In the genomic region with DNA sequence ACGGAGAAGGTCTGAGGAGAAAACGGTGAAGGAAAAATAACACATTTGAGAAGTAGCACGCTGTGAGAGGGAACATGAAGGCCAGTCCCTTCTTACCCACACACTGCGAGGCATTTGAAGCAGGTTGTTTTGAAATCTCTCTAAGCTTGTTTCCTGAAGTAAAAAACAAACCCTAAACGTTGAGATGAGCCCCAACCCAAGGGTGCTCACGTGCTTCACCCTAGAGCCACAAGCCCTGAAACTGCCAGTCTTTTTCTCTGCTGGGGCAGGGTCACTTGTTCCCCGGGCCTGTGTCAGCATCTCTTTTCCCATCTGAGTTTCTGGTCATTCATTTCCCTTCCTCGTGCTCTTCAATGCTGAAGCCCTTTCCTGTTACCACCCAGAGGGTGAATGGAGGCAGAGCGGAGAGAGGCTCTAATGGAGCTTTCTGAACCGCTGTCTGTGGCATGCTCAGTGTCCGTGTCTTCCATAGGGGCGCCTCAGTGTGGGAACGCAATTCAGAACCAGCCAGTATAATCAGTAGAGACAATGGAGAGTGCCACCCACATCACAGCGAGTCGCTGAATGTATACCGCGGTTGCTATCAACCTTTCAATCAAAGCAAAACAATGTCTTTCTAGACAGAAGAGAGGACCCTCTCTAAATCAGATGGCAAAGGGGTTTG, we compare ENCODE assay signal across 16 mouse cellular contexts.
DNase-seq lines count a peak whose midpoint lies in the region; ATAC-seq lines count a peak whose summit lies in the region.
"Had no signal": no experiment of that assay in that cellular context is flagged by ENCODE, and none has a peak within 500 bp of the region (broad histone marks: within the 10 kb centered on the region; RNA-seq: fewer than 3 reads in every experiment).

No protein-coding gene starts in this region.

- H3K4me1 ChIP-seq in embryonic facial prominence, embryonic 10.5 days = peaks cover 7% of the 10 kb centered on the region
- H3K4me1 ChIP-seq in hindbrain, embryonic 13.5 days (replicated peaks) = peaks cover 12% of the 10 kb centered on the region
- H3K4me1 ChIP-seq in neural tube, embryonic 12.5 days = no peaks in the 10 kb centered on the region; the same call in 1 of the 2 replicates
- H3K4me1 ChIP-seq: stomach, embryonic 15.5 days had no signal

- H3K36me3 ChIP-seq in embryonic facial prominence, embryonic 10.5 days (replicated peaks) = no peaks in the 10 kb centered on the region
- no peaks in the 10 kb centered on the region for H3K36me3 ChIP-seq in hindbrain, embryonic 13.5 days
- no peaks in the 10 kb centered on the region for H3K36me3 ChIP-seq in neural tube, embryonic 12.5 days
- H3K36me3 ChIP-seq: lung, embryonic 15.5 days; stomach, embryonic 15.5 days had no signal

- 70% methylated on average over 17 of the region's 17 CpGs for WGBS in embryonic facial prominence, embryonic 10.5 days
- WGBS in hindbrain, embryonic 13.5 days = 33% methylated on average over 17 of the region's 17 CpGs
- 47% methylated on average over 17 of the region's 17 CpGs for WGBS in neural tube, embryonic 12.5 days

- ATAC-seq in hindbrain, embryonic 13.5 days (ENCODE audit: low FRiP score) = no peak
- ATAC-seq in neural tube, embryonic 12.5 days (ENCODE audit: low FRiP score, low read depth) = peak; percentile 56; the same call in 1 of the 2 replicates
- ATAC-seq: intestine, embryonic 16.5 days had no signal

- no peaks in the 10 kb centered on the region for H3K9me3 ChIP-seq in embryonic facial prominence, embryonic 10.5 days
- no peaks in the 10 kb centered on the region for H3K9me3 ChIP-seq in hindbrain, embryonic 13.5 days
- no peaks in the 10 kb centered on the region for H3K9me3 ChIP-seq in neural tube, embryonic 12.5 days
- H3K9me3 ChIP-seq: lung, embryonic 15.5 days; megakaryocyte, embryonic 14.5 days; stomach, embryonic 15.5 days had no signal

- DNase-seq in retina, postnatal 1 day = peak; percentile 30
- DNase-seq in retina, embryonic 14.5 days (ENCODE audit: low spot score) = no peak
- DNase-seq in embryonic facial prominence, embryonic 10.5 days (ENCODE audit: low spot score) = no peak
- DNase-seq in adrenal gland, adult 2 months = no peak
- DNase-seq in spleen, postnatal 36 days (ENCODE audit: low spot score in 2 of 2) = no peak
- no peak for DNase-seq in right cerebral cortex, postnatal 14 days
- DNase-seq: adrenal gland, postnatal 25 days; gastrocnemius, postnatal 10 days; kidney, postnatal 25 days; liver had no signal

- H3K4me2 ChIP-seq in hindbrain, embryonic 13.5 days = 0 out of 2 replicates have a peak overlapping the region, but pooled peaks have one; percentile 15
- H3K4me2 ChIP-seq in neural tube, embryonic 12.5 days (replicated peaks) = peak overlapping the region; percentile 20
- H3K4me2 ChIP-seq: lung, embryonic 15.5 days; stomach, embryonic 15.5 days had no signal

- 0 out of 2 replicates have a peak overlapping the region, but pooled peaks have one; percentile 35 for H3K9ac ChIP-seq in hindbrain, embryonic 13.5 days
- no peak overlapping the region for H3K9ac ChIP-seq in neural tube, embryonic 12.5 days
- H3K9ac ChIP-seq: lung, embryonic 15.5 days; stomach, embryonic 15.5 days had no signal

- H3K27me3 ChIP-seq in embryonic facial prominence, embryonic 10.5 days (replicated peaks; ENCODE audit: low read depth, poor library complexity, severe bottlenecking) = no peaks in the 10 kb centered on the region; the same call in 1 of the 2 replicates
- 0 out of 2 replicates have a peak, but pooled peaks cover 2% of the 10 kb centered on the region for H3K27me3 ChIP-seq in hindbrain, embryonic 13.5 days
- H3K27me3 ChIP-seq in neural tube, embryonic 12.5 days (replicated peaks) = no peaks in the 10 kb centered on the region
- H3K27me3 ChIP-seq: lung, embryonic 15.5 days; stomach, embryonic 15.5 days had no signal

- peak overlapping the region; percentile 19; the same call in 1 of the 2 replicates for H3K27ac ChIP-seq in embryonic facial prominence, embryonic 10.5 days (replicated peaks)
- H3K27ac ChIP-seq in hindbrain, embryonic 13.5 days = peak overlapping the region; percentile 48
- no peak overlapping the region for H3K27ac ChIP-seq in neural tube, embryonic 12.5 days
- H3K27ac ChIP-seq: lung, embryonic 15.5 days; stomach, embryonic 15.5 days had no signal

- H3K4me3 ChIP-seq in embryonic facial prominence, embryonic 10.5 days = no peak overlapping the region
- H3K4me3 ChIP-seq in hindbrain, embryonic 13.5 days = no peak overlapping the region
- no peak overlapping the region for H3K4me3 ChIP-seq in neural tube, embryonic 12.5 days
- H3K4me3 ChIP-seq: lung, embryonic 15.5 days; megakaryocyte, embryonic 14.5 days; stomach, embryonic 15.5 days had no signal
